Mouse (Mus musculus): ENCODE data around the gene Mip. TPM values are rescaled to one million over a fixed set of nuclear protein-coding genes. Genes with fewer than 3 reads are reported as not detected.
A peak's percentile ranks its signal among the peaks of the same experiment; 100 is the strongest.

The Mip gene
- polyA plus RNA-seq, 1 experiment, result 0.37 TPM

- TF ChIP-seq CTCF (IDR thresholded peaks at IDR 0.05; ENCODE audit: low read depth, low read length) (no peak), EP300 (IDR thresholded peaks at IDR 0.05; ENCODE audit: insufficient read depth, low read depth, low read length) (peak; percentile 48; the same call in 1 of the 2 replicates)
- Histone ChIP-seq H3K27me3 (ENCODE audit: control insufficient read depth, insufficient read depth, low read length, poor library complexity, severe bottlenecking) (no peaks in the 10 kb centered on the region), H3K9me3 (replicated peaks; ENCODE audit: control insufficient read depth, insufficient read depth, low read length, poor library complexity, severe bottlenecking) (no peaks in the 10 kb centered on the region), H3K36me3 (ENCODE audit: control insufficient read depth, insufficient read depth, low read length, poor library complexity, severe bottlenecking) (peaks cover 55% of the 10 kb centered on the region), H3K9ac (ENCODE audit: low read depth, poor library complexity, severe bottlenecking) (no peak overlapping the region), H3K4me1 (ENCODE audit: control insufficient read depth, insufficient read depth, low read length) (no peaks in the 10 kb centered on the region), H3K27ac (ENCODE audit: insufficient read depth, low read length) (peak overlapping the region; percentile 88), H3K4me3 (ENCODE audit: low read depth, low read length) (no peak overlapping the region)
Measured at GRCm38 (mm10) chr10:128247020-128247732, 21.5 kb downstream of the Mip start.

DNA sequence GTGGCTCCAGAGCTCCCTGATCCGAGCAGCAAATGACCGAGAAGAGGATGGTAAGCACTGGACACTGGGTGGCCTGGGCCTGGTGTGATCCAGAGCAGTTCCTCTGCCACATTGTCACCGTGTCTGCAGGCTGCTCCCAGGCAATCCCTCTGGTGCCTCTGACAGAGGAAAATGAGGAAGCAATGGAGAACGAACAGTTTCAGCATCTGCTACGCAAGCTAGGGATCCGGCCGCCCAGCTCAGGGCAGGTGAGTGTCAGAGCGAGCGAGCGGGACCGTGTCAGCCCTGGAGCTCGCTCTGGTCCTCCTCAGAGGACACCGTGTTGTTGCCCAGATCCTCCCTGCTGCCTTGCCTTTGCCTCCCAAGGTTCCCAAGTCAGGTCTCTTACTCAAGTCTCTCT is 24.9 kb downstream of the Mip start:
- Histone ChIP-seq H3K9ac (ENCODE audit: low read depth, poor library complexity, severe bottlenecking) (no peak overlapping the region), H3K4me3 (ENCODE audit: low read depth, low read length) (no peak overlapping the region), H3K4me1 (ENCODE audit: control insufficient read depth, insufficient read depth, low read length) (no peaks in the 10 kb centered on the region), H3K27ac (ENCODE audit: insufficient read depth, low read length) (no peak overlapping the region), H3K36me3 (ENCODE audit: control insufficient read depth, insufficient read depth, low read length, poor library complexity, severe bottlenecking) (peaks cover 47% of the 10 kb centered on the region), H3K9me3 (replicated peaks; ENCODE audit: control insufficient read depth, insufficient read depth, low read length, poor library complexity, severe bottlenecking) (no peaks in the 10 kb centered on the region), H3K27me3 (ENCODE audit: control insufficient read depth, insufficient read depth, low read length, poor library complexity, severe bottlenecking) (no peaks in the 10 kb centered on the region)
- TF ChIP-seq POLR2A (IDR thresholded peaks at IDR 0.05; ENCODE audit: insufficient read depth, low read length), result no peak
- TF ChIP-seq CTCF (IDR thresholded peaks at IDR 0.05; ENCODE audit: low read depth, low read length), result no peak
- no peak for TF ChIP-seq EP300 (IDR thresholded peaks at IDR 0.05; ENCODE audit: insufficient read depth, low read depth, low read length)

- H3K36me3 ChIP-seq (ENCODE audit: control insufficient read depth, insufficient read depth, low read length, poor library complexity, severe bottlenecking), result peaks cover 31% of the 10 kb centered on the region
- H3K27me3 ChIP-seq (ENCODE audit: control insufficient read depth, insufficient read depth, low read length, poor library complexity, severe bottlenecking), result no peaks in the 10 kb centered on the region
- H3K27ac ChIP-seq (ENCODE audit: insufficient read depth, low read length), result no peak within 1 kb of the TSS
- no peaks in the 10 kb centered on the region for H3K4me1 ChIP-seq (ENCODE audit: control insufficient read depth, insufficient read depth, low read length)
- no peak within 1 kb of the TSS for H3K9ac ChIP-seq (ENCODE audit: low read depth, poor library complexity, severe bottlenecking)
- TF ChIP-seq POLR2A (IDR thresholded peaks at IDR 0.05; ENCODE audit: insufficient read depth, low read length) (no peak), EP300 (IDR thresholded peaks at IDR 0.05; ENCODE audit: insufficient read depth, low read depth, low read length) (no peak), CTCF (IDR thresholded peaks at IDR 0.05; ENCODE audit: low read depth, low read length) (no peak)
- peak within 1 kb of the TSS; percentile 7; the same call in 1 of the 2 replicates for H3K4me3 ChIP-seq (ENCODE audit: low read depth, low read length)
- no peaks in the 10 kb centered on the region for H3K9me3 ChIP-seq (replicated peaks; ENCODE audit: control insufficient read depth, insufficient read depth, low read length, poor library complexity, severe bottlenecking)
Measured at GRCm38 (mm10) chr10:128253677-128254255, 28.1 kb downstream of the Mip start, which contains the start of gene Apon. Gene Apon, plus strand, starts transcription at chr10:128254096.

DNA sequence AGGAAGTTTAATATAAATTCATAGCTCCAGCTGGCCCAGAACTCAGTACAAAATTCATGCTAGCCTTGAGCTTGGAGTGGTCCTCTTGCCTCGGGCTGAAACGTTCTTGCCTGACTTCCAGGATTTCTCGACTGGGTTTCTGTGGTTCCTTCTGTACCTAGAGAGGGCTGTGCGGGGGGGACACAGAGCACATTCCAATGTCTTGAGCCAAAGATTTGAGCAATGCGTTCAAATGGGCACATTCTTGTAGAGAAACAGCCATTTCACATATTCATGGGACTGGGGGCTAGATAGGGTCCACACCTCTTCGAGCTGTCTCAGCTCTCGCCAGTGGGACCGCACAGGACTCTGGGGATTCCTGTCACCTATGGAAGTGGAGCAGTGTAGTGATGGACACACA is 30.3 kb downstream of the Mip start:
- Histone ChIP-seq H3K9me3 (replicated peaks; ENCODE audit: control insufficient read depth, insufficient read depth, low read length, poor library complexity, severe bottlenecking) (no peaks in the 10 kb centered on the region), H3K27me3 (ENCODE audit: control insufficient read depth, insufficient read depth, low read length, poor library complexity, severe bottlenecking) (no peaks in the 10 kb centered on the region), H3K4me3 (ENCODE audit: low read depth, low read length) (no peak overlapping the region), H3K27ac (ENCODE audit: insufficient read depth, low read length) (no peak overlapping the region), H3K4me1 (ENCODE audit: control insufficient read depth, insufficient read depth, low read length) (no peaks in the 10 kb centered on the region), H3K9ac (ENCODE audit: low read depth, poor library complexity, severe bottlenecking) (no peak overlapping the region), H3K36me3 (ENCODE audit: control insufficient read depth, insufficient read depth, low read length, poor library complexity, severe bottlenecking) (peaks cover 16% of the 10 kb centered on the region)
- TF ChIP-seq CTCF (IDR thresholded peaks at IDR 0.05; ENCODE audit: low read depth, low read length), result no peak
- no peak for TF ChIP-seq POLR2A (IDR thresholded peaks at IDR 0.05; ENCODE audit: insufficient read depth, low read length)
- no peak for TF ChIP-seq EP300 (IDR thresholded peaks at IDR 0.05; ENCODE audit: insufficient read depth, low read depth, low read length)

DNA sequence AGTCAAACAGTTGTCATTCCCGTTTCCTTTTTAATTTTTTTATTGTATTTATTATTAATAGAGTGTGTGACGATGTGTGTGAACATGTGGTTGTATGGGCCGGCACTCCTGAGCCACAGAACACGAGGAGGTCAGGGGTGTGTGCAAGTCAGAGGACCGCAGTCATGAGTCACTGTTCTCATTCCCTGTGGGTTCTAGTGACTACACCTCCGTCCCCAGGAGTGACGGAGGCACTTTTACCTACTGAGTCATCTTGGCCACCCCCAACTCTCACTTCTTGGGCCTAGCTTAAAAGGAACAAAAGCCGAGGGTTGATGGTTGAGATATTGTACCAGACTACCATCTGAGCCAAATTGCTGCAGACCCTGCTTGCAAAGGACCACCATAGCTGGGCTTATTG is 30.7 kb downstream of the Mip start:
- Histone ChIP-seq H3K9ac (ENCODE audit: low read depth, poor library complexity, severe bottlenecking) (no peak overlapping the region), H3K4me1 (ENCODE audit: control insufficient read depth, insufficient read depth, low read length) (no peaks in the 10 kb centered on the region), H3K4me3 (ENCODE audit: low read depth, low read length) (no peak overlapping the region), H3K9me3 (replicated peaks; ENCODE audit: control insufficient read depth, insufficient read depth, low read length, poor library complexity, severe bottlenecking) (no peaks in the 10 kb centered on the region), H3K27me3 (ENCODE audit: control insufficient read depth, insufficient read depth, low read length, poor library complexity, severe bottlenecking) (no peaks in the 10 kb centered on the region), H3K27ac (ENCODE audit: insufficient read depth, low read length) (no peak overlapping the region), H3K36me3 (ENCODE audit: control insufficient read depth, insufficient read depth, low read length, poor library complexity, severe bottlenecking) (peaks cover 12% of the 10 kb centered on the region)
- TF ChIP-seq CTCF (IDR thresholded peaks at IDR 0.05; ENCODE audit: low read depth, low read length) (no peak), POLR2A (IDR thresholded peaks at IDR 0.05; ENCODE audit: insufficient read depth, low read length) (no peak), EP300 (IDR thresholded peaks at IDR 0.05; ENCODE audit: insufficient read depth, low read depth, low read length) (no peak)

GRCm38 (mm10) chr10:128258953-128259352 is 33.3 kb downstream of the Mip start:
- Histone ChIP-seq H3K36me3 (ENCODE audit: control insufficient read depth, insufficient read depth, low read length, poor library complexity, severe bottlenecking) (no peaks in the 10 kb centered on the region), H3K27me3 (ENCODE audit: control insufficient read depth, insufficient read depth, low read length, poor library complexity, severe bottlenecking) (no peaks in the 10 kb centered on the region), H3K4me3 (ENCODE audit: low read depth, low read length) (no peak overlapping the region), H3K27ac (ENCODE audit: insufficient read depth, low read length) (no peak overlapping the region), H3K9ac (ENCODE audit: low read depth, poor library complexity, severe bottlenecking) (no peak overlapping the region), H3K9me3 (replicated peaks; ENCODE audit: control insufficient read depth, insufficient read depth, low read length, poor library complexity, severe bottlenecking) (no peaks in the 10 kb centered on the region), H3K4me1 (ENCODE audit: control insufficient read depth, insufficient read depth, low read length) (peaks cover 1% of the 10 kb centered on the region)
- TF ChIP-seq EP300 (IDR thresholded peaks at IDR 0.05; ENCODE audit: insufficient read depth, low read depth, low read length) (no peak), CTCF (IDR thresholded peaks at IDR 0.05; ENCODE audit: low read depth, low read length) (no peak), POLR2A (IDR thresholded peaks at IDR 0.05; ENCODE audit: insufficient read depth, low read length) (no peak)
